Mouse (Mus musculus) kidney, adult 2 months (tissue): ENCODE data around the gene Cyfip2.

Experiments
- CTCF ChIP-seq: fragments of 200-500 bp; conservative IDR thresholded peaks from 2 replicates; pipeline ENCODE4 v1.5.1; 2011; ENCODE audit warnings: low read depth, mild to moderate bottlenecking, control low read depth, low read length, moderate library complexity, mixed read lengths; ENCODE audit not compliant: insufficient read depth, insufficient read length
- POLR2A ChIP-seq: fragments of 200-500 bp; IDR thresholded peaks from one replicate; pipeline ENCODE4 v1.6.1; 2011; ENCODE audit warnings: low read depth, low read length, control low read depth

DNA sequence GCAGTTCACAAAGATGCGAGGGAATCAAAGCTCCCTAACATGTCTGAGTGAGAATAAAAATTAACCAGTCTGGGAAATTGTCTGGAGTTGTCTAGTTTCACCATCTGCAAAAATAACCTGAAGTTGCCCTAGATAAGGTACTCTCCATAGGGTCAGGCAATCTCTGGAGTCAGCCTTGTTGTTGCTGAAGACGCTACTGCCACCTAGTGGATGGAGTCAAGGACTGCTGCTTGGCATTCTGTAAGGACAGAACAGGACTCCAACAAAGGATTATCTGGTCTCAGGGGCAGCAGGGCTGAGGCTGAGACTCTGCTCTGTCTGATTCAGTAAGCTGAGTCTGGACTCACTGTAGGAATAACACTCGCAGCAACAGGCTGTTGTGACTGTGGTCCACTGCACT lies 97.3 kb downstream of the Cyfip2 start:
- TF ChIP-seq CTCF (peak; percentile 98), POLR2A (no peak)
